Mouse (Mus musculus): Measurements from ENCODE around the gene Gm14851. TPM values are rescaled to one million over a fixed set of nuclear protein-coding genes. Genes with fewer than 3 reads are reported as not detected.

Gm14851 gene
- polyA plus RNA-seq (2014; fragmentation: Illumina TruSeq; extraction: RNeasy Lipid Tissue Mini Kit (QIAGEN cat#74804); ENCODE audit: low read depth, low replicate concordance), result not detected

GRCm38 (mm10) chr8:21095950-21096349 lies at the start of gene Gm14851:
Gm14851 (minus strand) TSS chr8:21096050.

GRCm38 (mm10) chr8:21134342-21134741 lies 38.5 kb upstream of the Gm14851 start, which contains the start of gene Defa30:
Defa30 (plus strand) TSS chr8:21134642.

GRCm38 (mm10) chr8:21084142-21084541 lies 11.7 kb downstream of the Gm14851 start, which contains the start of gene Defa25:
Defa25 (plus strand) TSS chr8:21084442.

GRCm38 (mm10) chr8:21064738-21065137 lies 31.1 kb downstream of the Gm14851 start, which contains the start of gene Defa35:
Defa35 (plus strand) TSS chr8:21065038.

GRCm38 (mm10) chr8:21054747-21055146 lies 41.1 kb downstream of the Gm14851 start, which contains the start of gene Defa23:
Defa23 (plus strand) TSS chr8:21055047.

Other genes starting within 250 kb of the Gm14851 start
- not detected for gene Defb33, start 203.4 kb downstream of the Gm14851 start, polyA plus RNA-seq (2014; fragmentation: Illumina TruSeq; extraction: RNeasy Lipid Tissue Mini Kit (QIAGEN cat#74804); ENCODE audit: low read depth, low replicate concordance)
- not detected for gene Gm15056, start 193.4 kb downstream of the Gm14851 start, polyA plus RNA-seq (2014; fragmentation: Illumina TruSeq; extraction: RNeasy Lipid Tissue Mini Kit (QIAGEN cat#74804); ENCODE audit: low read depth, low replicate concordance)
- gene Gm6040, start 174.0 kb downstream of the Gm14851 start, polyA plus RNA-seq (2014; fragmentation: Illumina TruSeq; extraction: RNeasy Lipid Tissue Mini Kit (QIAGEN cat#74804); ENCODE audit: low read depth, low replicate concordance), result not detected
- not detected for gene AY761185, start 151.3 kb downstream of the Gm14851 start, polyA plus RNA-seq (2014; fragmentation: Illumina TruSeq; extraction: RNeasy Lipid Tissue Mini Kit (QIAGEN cat#74804); ENCODE audit: low read depth, low replicate concordance)
- gene Defa21, start 70.5 kb downstream of the Gm14851 start, polyA plus RNA-seq (2014; fragmentation: Illumina TruSeq; extraction: RNeasy Lipid Tissue Mini Kit (QIAGEN cat#74804); ENCODE audit: low read depth, low replicate concordance), result not detected
- not detected for gene Defa23, start 41.0 kb downstream of the Gm14851 start, polyA plus RNA-seq (2014; fragmentation: Illumina TruSeq; extraction: RNeasy Lipid Tissue Mini Kit (QIAGEN cat#74804); ENCODE audit: low read depth, low replicate concordance)
- not detected for gene Defa35, start 31.0 kb downstream of the Gm14851 start, polyA plus RNA-seq (2014; fragmentation: Illumina TruSeq; extraction: RNeasy Lipid Tissue Mini Kit (QIAGEN cat#74804); ENCODE audit: low read depth, low replicate concordance)
- not detected for gene Defa25, start 11.6 kb downstream of the Gm14851 start, polyA plus RNA-seq (2014; fragmentation: Illumina TruSeq; extraction: RNeasy Lipid Tissue Mini Kit (QIAGEN cat#74804); ENCODE audit: low read depth, low replicate concordance)
- gene Defa30, start 38.6 kb upstream of the Gm14851 start, polyA plus RNA-seq (2014; fragmentation: Illumina TruSeq; extraction: RNeasy Lipid Tissue Mini Kit (QIAGEN cat#74804); ENCODE audit: low read depth, low replicate concordance), result not detected
- gene Defa22, start 66.2 kb upstream of the Gm14851 start, polyA plus RNA-seq (2014; fragmentation: Illumina TruSeq; extraction: RNeasy Lipid Tissue Mini Kit (QIAGEN cat#74804); ENCODE audit: low read depth, low replicate concordance), result not detected
- gene Defa31, start 95.6 kb upstream of the Gm14851 start, polyA plus RNA-seq (2014; fragmentation: Illumina TruSeq; extraction: RNeasy Lipid Tissue Mini Kit (QIAGEN cat#74804); ENCODE audit: low read depth, low replicate concordance), result not detected
- gene Gm15293, start 105.5 kb upstream of the Gm14851 start, polyA plus RNA-seq (2014; fragmentation: Illumina TruSeq; extraction: RNeasy Lipid Tissue Mini Kit (QIAGEN cat#74804); ENCODE audit: low read depth, low replicate concordance), result not detected
- not detected for gene Gm15292, start 153.7 kb upstream of the Gm14851 start, polyA plus RNA-seq (2014; fragmentation: Illumina TruSeq; extraction: RNeasy Lipid Tissue Mini Kit (QIAGEN cat#74804); ENCODE audit: low read depth, low replicate concordance)
- gene Defa27, start 219.5 kb upstream of the Gm14851 start, polyA plus RNA-seq (2014; fragmentation: Illumina TruSeq; extraction: RNeasy Lipid Tissue Mini Kit (QIAGEN cat#74804); ENCODE audit: low read depth, low replicate concordance), result not detected
- not detected for gene Defa29, start 231.0 kb upstream of the Gm14851 start, polyA plus RNA-seq (2014; fragmentation: Illumina TruSeq; extraction: RNeasy Lipid Tissue Mini Kit (QIAGEN cat#74804); ENCODE audit: low read depth, low replicate concordance)